Mouse (Mus musculus): ENCODE measurements around the gene Grap2. TPM values are rescaled to one million over a fixed set of nuclear protein-coding genes. Genes with fewer than 3 reads are reported as not detected.

The Grap2 gene
- total and polyA plus RNA-seq, 2 experiments from 2014 or later = not detected

DNA sequence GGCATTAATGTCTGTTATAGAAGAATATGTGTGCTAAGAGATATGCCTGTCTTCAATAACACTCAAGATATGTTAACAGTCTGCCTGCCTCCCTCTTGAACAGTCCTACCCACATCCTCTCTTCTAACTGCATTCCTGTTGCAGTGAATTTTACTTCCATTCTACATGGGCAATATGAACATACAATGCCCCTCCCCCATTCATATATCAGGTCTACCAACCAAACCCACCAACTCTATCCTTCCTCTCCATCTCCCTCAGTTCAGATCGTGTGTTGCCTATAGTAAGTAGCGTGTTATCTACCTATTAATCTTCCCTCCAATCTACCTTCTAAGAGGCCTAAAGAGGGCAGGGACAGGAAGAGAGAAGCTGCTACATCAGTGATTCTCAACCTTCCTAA lies 34.3 kb upstream of the Grap2 start:
- DNase-seq (no peak), ATAC-seq (no peak)
- 94% methylated on average over 2 of the region's 2 CpGs for WGBS

DNA sequence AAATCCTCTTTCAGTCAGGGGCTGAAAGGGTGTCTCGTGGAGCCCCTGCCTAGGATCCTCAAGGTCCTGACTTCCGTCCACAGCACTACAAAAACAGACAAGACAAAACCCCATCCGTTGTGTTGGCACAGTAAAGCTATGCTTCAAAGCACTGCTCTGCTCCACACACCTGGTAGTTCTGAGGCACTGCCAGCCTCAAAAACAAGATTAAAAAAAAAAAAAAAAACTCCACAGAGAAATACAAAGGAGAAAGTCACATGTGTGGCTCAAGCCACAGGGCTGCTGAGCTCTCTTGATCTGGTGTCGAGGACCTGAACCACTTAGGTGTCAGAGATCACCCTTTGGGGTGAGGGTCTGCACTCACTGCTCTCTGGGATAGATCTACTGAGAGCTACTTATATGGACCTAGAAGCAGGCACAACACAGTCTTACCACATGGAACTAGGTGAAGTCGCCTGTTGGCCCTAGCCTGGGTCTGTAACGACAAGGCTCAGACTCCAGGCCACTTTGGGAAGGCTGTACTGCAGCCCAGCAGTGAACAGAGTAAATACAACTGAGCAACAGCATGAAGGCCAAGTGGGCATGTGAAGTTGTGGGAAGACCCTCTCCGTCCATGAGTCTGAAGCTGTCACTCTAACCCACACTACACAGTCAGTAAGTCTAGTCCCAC lies 33.6 kb upstream of the Grap2 start:
- DNase-seq (no peak), ATAC-seq (no peak)
- no peaks in the 10 kb centered on the region for H3K9me3 ChIP-seq (ENCODE audit: low read length)
- H3K36me3 ChIP-seq (ENCODE audit: insufficient read depth) = no peaks in the 10 kb centered on the region
- H3K4me1 ChIP-seq (ENCODE audit: insufficient read depth) = 0 out of 2 replicates have a peak, but pooled peaks cover 2% of the 10 kb centered on the region
- no peak overlapping the region for H3K4me2 ChIP-seq (ENCODE audit: low read depth)
- TF ChIP-seq CTCF (IDR thresholded peaks at IDR 0.05; ENCODE audit: low read depth) = no peak
- no peak overlapping the region for H3K9ac ChIP-seq
- no peak overlapping the region for H3K27ac ChIP-seq (ENCODE audit: low read depth, low read length)
- no peak overlapping the region for H3K4me3 ChIP-seq (ENCODE audit: low read depth, low read length)
- no peaks in the 10 kb centered on the region for H3K27me3 ChIP-seq (ENCODE audit: insufficient read depth, low read length)
- WGBS = 71% methylated on average over 7 of the region's 7 CpGs

More for the DNA sequence above, 34.3 kb upstream of the Grap2 start:
- Histone ChIP-seq H3K36me3 (ENCODE audit: insufficient read depth) (no peaks in the 10 kb centered on the region), H3K9ac (no peak overlapping the region), H3K9me3 (ENCODE audit: low read length) (no peaks in the 10 kb centered on the region), H3K4me2 (ENCODE audit: low read depth) (no peak overlapping the region), H3K27me3 (ENCODE audit: insufficient read depth, low read length) (no peaks in the 10 kb centered on the region), H3K4me1 (ENCODE audit: insufficient read depth) (0 out of 2 replicates have a peak, but pooled peaks cover 2% of the 10 kb centered on the region), H3K27ac (ENCODE audit: low read depth, low read length) (no peak overlapping the region), H3K4me3 (ENCODE audit: low read depth, low read length) (no peak overlapping the region)
- TF ChIP-seq CTCF (IDR thresholded peaks at IDR 0.05; ENCODE audit: low read depth) = no peak

DNA sequence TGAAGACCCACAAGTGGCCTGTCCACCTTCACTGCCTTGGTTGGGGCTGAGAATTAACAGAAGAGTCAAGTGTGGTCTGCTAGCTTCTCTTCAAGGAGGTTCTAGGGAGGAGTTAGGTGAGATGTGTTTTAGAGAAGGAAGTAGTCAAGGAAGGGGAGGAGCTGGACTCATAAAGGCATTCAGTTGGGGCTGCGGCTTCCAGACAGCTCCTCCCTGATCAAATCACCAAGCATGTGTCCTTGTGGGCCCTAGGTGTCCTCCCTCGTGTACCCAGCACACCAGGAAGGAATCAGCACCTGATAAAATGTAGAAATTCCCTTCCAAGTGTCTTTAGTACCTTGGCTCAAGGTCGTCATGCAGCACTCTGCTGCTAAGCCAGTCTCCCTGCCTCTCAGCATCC lies 28.3 kb upstream of the Grap2 start:
- H3K27ac ChIP-seq (ENCODE audit: low read depth, low read length) = no peak overlapping the region
- 66% methylated on average over 3 of the region's 3 CpGs for WGBS
- no peak for TF ChIP-seq CTCF (IDR thresholded peaks at IDR 0.05; ENCODE audit: low read depth)
- H3K9me3 ChIP-seq (ENCODE audit: low read length) = no peaks in the 10 kb centered on the region
- H3K4me3 ChIP-seq (ENCODE audit: low read depth, low read length) = no peak overlapping the region
- H3K27me3 ChIP-seq (ENCODE audit: insufficient read depth, low read length) = no peaks in the 10 kb centered on the region
- DNase-seq (no peak), ATAC-seq (no peak)
- no peaks in the 10 kb centered on the region for H3K36me3 ChIP-seq (ENCODE audit: insufficient read depth)
- no peaks in the 10 kb centered on the region for H3K4me1 ChIP-seq (ENCODE audit: insufficient read depth)
- H3K9ac ChIP-seq = no peak overlapping the region
- H3K4me2 ChIP-seq (ENCODE audit: low read depth) = no peak overlapping the region

DNA sequence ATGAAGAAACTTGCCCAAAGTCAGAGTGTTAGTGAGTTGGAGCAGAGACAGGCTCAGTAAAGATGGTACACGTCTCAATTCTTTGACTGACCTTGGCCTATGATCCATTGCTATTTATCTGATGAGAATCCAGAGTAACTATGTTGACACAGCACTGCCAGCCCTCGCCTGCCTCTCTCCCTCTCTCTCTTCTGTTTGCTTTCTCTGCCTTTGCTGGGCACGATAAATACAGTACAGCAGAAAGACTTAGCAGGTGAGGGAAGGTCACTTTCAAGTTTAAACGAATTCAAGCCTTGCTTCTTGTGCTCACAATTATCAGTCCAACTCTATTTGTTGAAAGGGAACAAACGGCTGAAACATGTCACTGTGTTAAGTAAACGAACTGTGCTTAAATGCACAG lies 27.0 kb upstream of the Grap2 start:
- no peak for TF ChIP-seq CTCF (IDR thresholded peaks at IDR 0.05; ENCODE audit: low read depth)
- DNase-seq = no peak
- 39% methylated on average over 6 of the region's 6 CpGs for WGBS

DNA sequence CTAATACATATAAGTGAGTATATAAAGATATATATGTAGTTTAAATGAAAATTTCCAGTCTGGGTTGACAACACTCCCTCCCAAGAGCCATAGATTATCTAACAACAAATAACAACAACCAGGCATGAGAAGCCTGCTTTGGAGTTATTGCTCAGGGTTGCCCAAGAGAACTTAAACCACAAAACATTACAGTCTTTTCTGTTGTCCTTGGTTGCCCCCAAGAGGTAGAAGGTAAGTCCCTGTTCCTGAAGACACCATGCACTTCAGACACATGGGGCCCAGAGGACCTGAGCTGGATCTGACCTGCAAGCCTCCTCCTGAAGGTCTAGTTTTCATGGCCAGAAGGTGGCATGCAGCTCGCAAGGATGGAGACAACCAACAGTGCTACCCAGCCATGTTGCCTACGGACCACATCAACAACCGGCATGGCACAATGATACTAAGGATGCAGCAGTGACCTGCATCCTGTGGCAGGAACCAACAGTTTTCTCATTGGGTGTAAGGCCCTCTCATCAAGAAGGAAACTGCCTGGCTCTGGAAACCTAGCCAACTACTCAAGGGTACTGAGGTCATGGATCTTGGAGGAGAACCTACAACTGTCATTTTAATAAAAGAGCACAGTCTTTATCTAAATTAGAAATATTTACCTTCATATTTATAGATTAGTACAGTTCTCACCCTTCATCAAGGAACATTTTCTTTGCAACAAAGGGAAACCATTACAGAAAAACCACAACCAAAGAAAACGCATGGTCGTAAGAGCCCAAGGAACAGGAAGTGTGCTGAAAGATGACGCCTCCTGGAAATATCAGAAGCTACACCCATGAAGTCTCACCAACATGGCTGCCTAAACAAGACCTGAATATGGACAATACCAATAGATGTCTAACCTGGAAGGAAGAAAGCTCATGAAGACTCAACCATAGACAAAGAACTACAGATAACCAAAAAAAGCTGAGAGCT lies 17.3 kb upstream of the Grap2 start:
- Histone ChIP-seq H3K4me2 (ENCODE audit: low read depth) (no peak overlapping the region), H3K36me3 (ENCODE audit: insufficient read depth) (no peaks in the 10 kb centered on the region), H3K4me1 (ENCODE audit: insufficient read depth) (peaks cover 3% of the 10 kb centered on the region; the same call in 1 of the 2 replicates), H3K4me3 (ENCODE audit: low read depth, low read length) (no peak overlapping the region), H3K9ac (no peak overlapping the region), H3K9me3 (ENCODE audit: low read length) (no peaks in the 10 kb centered on the region), H3K27me3 (ENCODE audit: insufficient read depth, low read length) (no peaks in the 10 kb centered on the region), H3K27ac (ENCODE audit: low read depth, low read length) (no peak overlapping the region)
- DNase-seq = no peak
- no peak for TF ChIP-seq CTCF (IDR thresholded peaks at IDR 0.05; ENCODE audit: low read depth)
- ATAC-seq = no peak
- 97% methylated on average over 6 of the region's 6 CpGs for WGBS

More for the DNA sequence above, 27.0 kb upstream of the Grap2 start:
- Histone ChIP-seq H3K27me3 (ENCODE audit: insufficient read depth, low read length) (no peaks in the 10 kb centered on the region), H3K9me3 (ENCODE audit: low read length) (no peaks in the 10 kb centered on the region), H3K4me1 (ENCODE audit: insufficient read depth) (no peaks in the 10 kb centered on the region), H3K36me3 (ENCODE audit: insufficient read depth) (no peaks in the 10 kb centered on the region), H3K4me2 (ENCODE audit: low read depth) (no peak overlapping the region), H3K9ac (no peak overlapping the region), H3K27ac (ENCODE audit: low read depth, low read length) (no peak overlapping the region), H3K4me3 (ENCODE audit: low read depth, low read length) (no peak overlapping the region)
- no peak for ATAC-seq

DNA sequence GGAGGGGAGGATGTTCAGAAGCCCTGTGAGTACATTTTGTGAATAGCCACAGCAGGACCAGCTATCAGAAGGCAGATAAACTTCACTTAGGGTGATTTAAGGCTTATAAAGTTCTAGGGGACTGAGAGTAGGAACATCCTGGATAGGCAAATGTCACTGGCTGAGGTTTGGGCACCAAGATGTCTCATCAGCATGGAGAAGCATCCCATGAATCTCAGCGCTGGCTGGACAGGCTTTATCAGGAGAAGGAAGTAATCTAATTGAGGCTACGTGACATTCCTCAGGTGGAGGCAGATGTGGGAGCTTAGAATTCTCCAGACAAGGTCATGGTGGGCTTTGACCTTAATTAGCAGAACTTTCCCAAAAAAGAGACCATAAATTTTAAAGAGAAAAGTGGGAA lies 16.4 kb upstream of the Grap2 start:
- H3K4me2 ChIP-seq (ENCODE audit: low read depth) = no peak overlapping the region
- H3K4me3 ChIP-seq (ENCODE audit: low read depth, low read length) = no peak overlapping the region
- TF ChIP-seq CTCF (IDR thresholded peaks at IDR 0.05; ENCODE audit: low read depth) = no peak
- H3K9me3 ChIP-seq (ENCODE audit: low read length) = no peaks in the 10 kb centered on the region
- DNase-seq (no peak), ATAC-seq (no peak)
- no peaks in the 10 kb centered on the region for H3K27me3 ChIP-seq (ENCODE audit: insufficient read depth, low read length)
- no peaks in the 10 kb centered on the region for H3K36me3 ChIP-seq (ENCODE audit: insufficient read depth)
- H3K27ac ChIP-seq (ENCODE audit: low read depth, low read length) = no peak overlapping the region
- no peak overlapping the region for H3K9ac ChIP-seq
- WGBS = 85% methylated on average over 2 of the region's 2 CpGs
- H3K4me1 ChIP-seq (ENCODE audit: insufficient read depth) = peaks cover 3% of the 10 kb centered on the region; the same call in 1 of the 2 replicates

DNA sequence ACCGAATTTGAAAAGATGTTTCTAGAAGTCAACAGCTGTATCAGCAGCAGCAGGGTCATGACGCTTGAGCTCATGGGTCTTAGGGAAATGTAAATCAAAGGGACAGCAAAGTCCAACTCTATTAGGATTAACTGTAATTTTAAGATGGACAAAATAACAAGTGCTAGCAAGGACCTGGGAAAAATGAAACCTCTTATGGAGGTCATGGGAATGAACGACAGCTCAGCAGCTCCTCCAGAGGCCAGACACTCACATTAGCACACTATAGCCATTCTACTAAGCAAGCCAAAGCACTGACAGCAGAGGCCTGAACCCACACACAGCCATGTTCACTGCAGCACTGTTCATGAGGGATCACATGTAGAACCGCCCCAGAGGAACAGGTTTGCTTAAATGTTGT lies 14.6 kb upstream of the Grap2 start:
- Histone ChIP-seq H3K4me2 (ENCODE audit: low read depth) (no peak overlapping the region), H3K9ac (no peak overlapping the region), H3K27me3 (ENCODE audit: insufficient read depth, low read length) (no peaks in the 10 kb centered on the region), H3K27ac (ENCODE audit: low read depth, low read length) (no peak overlapping the region), H3K4me1 (ENCODE audit: insufficient read depth) (peaks cover 3% of the 10 kb centered on the region; the same call in 1 of the 2 replicates), H3K4me3 (ENCODE audit: low read depth, low read length) (no peak overlapping the region), H3K9me3 (ENCODE audit: low read length) (no peaks in the 10 kb centered on the region), H3K36me3 (ENCODE audit: insufficient read depth) (no peaks in the 10 kb centered on the region)
- DNase-seq (no peak), ATAC-seq (no peak)
- TF ChIP-seq CTCF (IDR thresholded peaks at IDR 0.05; ENCODE audit: low read depth) = peak; percentile 46
- 74% methylated on average over 4 of the region's 4 CpGs for WGBS
